Mouse (Mus musculus) liver, adult 2 months (tissue): ENCODE measurements at regions not wholly inside any gene's neighbourhood (a gene's known extent, or its start where the extent isn't known, plus 50 kb on each side); places are given as distances from the start of the nearest gene placed in this dataset.

Experiments
- CTCF ChIP-seq: fragments of 200-500 bp; IDR thresholded peaks from 2 replicates; pipeline ENCODE4 v1.5.1; 2011; ENCODE audit warnings: low read depth, low read length, control low read depth
- POLR2A ChIP-seq: fragments of 200-500 bp; IDR thresholded peaks from 2 replicates; pipeline ENCODE4 v1.6.1; 2011; ENCODE audit warnings: low read length, control low read depth; ENCODE audit not compliant: insufficient read depth; ENCODE audit errors: extremely low read depth

DNA sequence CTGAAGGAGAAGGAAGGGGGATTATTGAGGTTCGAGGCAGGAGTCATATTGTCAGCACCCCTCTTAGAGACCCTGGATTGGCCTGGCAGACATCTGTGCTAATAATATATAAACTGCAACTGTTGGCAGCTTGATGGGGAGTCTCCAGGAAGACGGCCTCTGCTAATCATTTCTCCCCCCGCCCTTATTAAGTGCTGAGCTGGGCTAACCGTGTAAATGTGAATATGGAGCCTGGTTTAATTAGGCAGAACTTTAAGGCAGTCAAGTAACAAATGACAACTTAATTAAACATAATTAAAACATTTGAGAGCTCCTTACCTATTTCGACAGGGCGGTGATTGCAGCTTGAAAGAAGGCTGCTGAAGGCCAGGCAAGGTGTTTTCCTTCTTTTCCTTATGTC, 172.8 kb downstream of the Bmp2 start:
- TF ChIP-seq POLR2A (no peak), CTCF (no peak)
